Mouse (Mus musculus) embryonic facial prominence, embryonic 15.5 days (tissue): ENCODE data around the gene Notch2. TPM values are rescaled to one million over a fixed set of nuclear protein-coding genes. Genes with fewer than 3 reads are reported as not detected.

Experiments
- ATAC-seq: fragments of 200-750 bp; cut with Nextera tagmentation; 2 replicates; pipeline ENCODE4 v1.8.0; 2017; ENCODE audit warnings: low read depth, moderate TSS enrichment; ENCODE audit not compliant: insufficient number of reproducible peaks, low FRiP score, low TSS enrichment
- H3K27ac ChIP-seq: fragments of 300-500 bp; sonication (generic); replicated peaks from 2 replicates; pipeline ENCODE4 v1.5.1; 2015; ENCODE audit warnings: mild to moderate bottlenecking, inconsistent platforms
- H3K27me3 ChIP-seq: fragments of 300-500 bp; sonication (generic); 2 replicates; pipeline ENCODE4 v1.6.1; 2015; ENCODE audit warnings: inconsistent platforms
- H3K36me3 ChIP-seq: fragments of 300-500 bp; sonication (generic); 2 replicates; pipeline ENCODE4 v1.6.1; 2015; ENCODE audit warnings: mild to moderate bottlenecking, inconsistent platforms
- H3K4me1 ChIP-seq: fragments of 300-500 bp; sonication (generic); 2 replicates; pipeline ENCODE4 v1.6.1; 2015; ENCODE audit warnings: inconsistent platforms
- H3K4me2 ChIP-seq: fragments of 300-500 bp; sonication (generic); replicated peaks from 2 replicates; pipeline ENCODE4 v1.6.1; 2015; ENCODE audit warnings: mild to moderate bottlenecking, inconsistent platforms
- H3K4me3 ChIP-seq: fragments of 300-500 bp; sonication (generic); replicated peaks from 2 replicates; pipeline ENCODE4 v1.5.1; 2015; ENCODE audit warnings: mild to moderate bottlenecking, inconsistent platforms
- H3K9ac ChIP-seq: fragments of 300-500 bp; sonication (generic); 2 replicates; pipeline ENCODE4 v1.6.1; 2015; ENCODE audit warnings: inconsistent platforms
- H3K9me3 ChIP-seq: fragments of 300-500 bp; sonication (generic); replicated peaks from 2 replicates; pipeline ENCODE4 v1.6.1; 2016; ENCODE audit warnings: inconsistent platforms
- WGBS: fragments of 180-500 bp; shearing (Covaris S2); methylation state at CpG from one replicate; pipeline ENCODE4 v1.1.7; 2015; 5-methylcytosine and 5-hydroxymethylcytosine counted together
- polyA plus RNA-seq: library from polyadenylated mRNA; unstranded; fragments of >200 nt; fragmentation: Nextera tagmentation; extraction: Ambion mirVana; gene quantifications from 2 replicates; pipeline ENCODE4 v1.2.1, GENCODE M21; 2015

Gene Notch2
- polyA plus RNA-seq, 1 experiment from 2014 or later, result 31.8 TPM

DNA sequence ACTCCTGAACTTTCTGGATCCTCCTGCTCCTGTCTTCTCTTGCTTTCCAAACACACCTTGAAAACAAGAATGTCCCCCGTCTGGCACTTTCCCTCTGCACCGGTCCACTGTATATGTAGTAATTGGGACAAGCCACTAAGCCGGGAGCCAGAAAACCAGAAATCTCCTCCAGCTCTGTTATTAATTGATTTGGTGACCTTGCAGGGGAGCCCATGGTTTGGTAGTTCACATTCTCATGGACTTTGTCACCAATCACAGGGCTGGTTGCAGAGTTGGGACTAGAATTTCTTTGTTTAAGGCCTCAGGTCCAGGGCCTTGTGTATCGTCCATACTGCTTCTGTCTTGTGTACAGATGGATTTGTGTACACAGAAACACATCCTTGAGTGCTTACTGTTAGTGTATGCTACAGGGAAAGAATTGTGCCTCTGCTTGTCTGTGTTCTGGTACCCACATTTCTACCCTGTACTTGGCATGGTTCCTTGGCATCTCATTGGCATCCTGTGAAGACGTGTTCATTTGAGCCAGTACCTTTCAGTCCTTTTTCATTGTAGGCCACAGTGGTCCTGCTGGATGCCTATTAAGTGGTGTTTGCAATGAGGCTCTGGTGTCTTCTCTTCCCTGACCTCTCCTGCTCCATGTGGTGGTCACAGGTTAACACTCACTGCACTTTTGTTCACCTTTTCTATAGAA lies 3.7 kb downstream of the Notch2 start:
- 58% methylated on average over 5 of the region's 5 CpGs for WGBS
- no peak for ATAC-seq
- H3K27me3 ChIP-seq, result no peaks in the 10 kb centered on the region
- peaks cover 68% of the 10 kb centered on the region for H3K4me1 ChIP-seq
- H3K36me3 ChIP-seq, result no peaks in the 10 kb centered on the region
- no peak overlapping the region for H3K9ac ChIP-seq
- H3K4me3 ChIP-seq, result peak overlapping the region; percentile 8; the same call in 1 of the 2 replicates
- H3K27ac ChIP-seq, result no peak overlapping the region
- no peaks in the 10 kb centered on the region for H3K9me3 ChIP-seq
- H3K4me2 ChIP-seq, result peak overlapping the region; percentile 58

- ATAC-seq, result no peak
- Histone ChIP-seq H3K36me3 (no peaks in the 10 kb centered on the region), H3K9ac (no peak overlapping the region), H3K9me3 (no peaks in the 10 kb centered on the region), H3K27ac (no peak overlapping the region), H3K27me3 (no peaks in the 10 kb centered on the region), H3K4me2 (no peak overlapping the region), H3K4me3 (no peak overlapping the region), H3K4me1 (peaks cover 68% of the 10 kb centered on the region)
- 80% methylated on average over 4 of the region's 4 CpGs for WGBS
Observed at GRCm38 (mm10) chr3:98018187-98018586, 4.9 kb downstream of the Notch2 start.

GRCm38 (mm10) chr3:98020431-98021229 lies 7.3 kb downstream of the Notch2 start:
- 0 out of 2 replicates have a peak overlapping the region, but pooled peaks have one; percentile 17 for H3K27ac ChIP-seq
- WGBS, result 71% methylated on average over 9 of the region's 9 CpGs

DNA sequence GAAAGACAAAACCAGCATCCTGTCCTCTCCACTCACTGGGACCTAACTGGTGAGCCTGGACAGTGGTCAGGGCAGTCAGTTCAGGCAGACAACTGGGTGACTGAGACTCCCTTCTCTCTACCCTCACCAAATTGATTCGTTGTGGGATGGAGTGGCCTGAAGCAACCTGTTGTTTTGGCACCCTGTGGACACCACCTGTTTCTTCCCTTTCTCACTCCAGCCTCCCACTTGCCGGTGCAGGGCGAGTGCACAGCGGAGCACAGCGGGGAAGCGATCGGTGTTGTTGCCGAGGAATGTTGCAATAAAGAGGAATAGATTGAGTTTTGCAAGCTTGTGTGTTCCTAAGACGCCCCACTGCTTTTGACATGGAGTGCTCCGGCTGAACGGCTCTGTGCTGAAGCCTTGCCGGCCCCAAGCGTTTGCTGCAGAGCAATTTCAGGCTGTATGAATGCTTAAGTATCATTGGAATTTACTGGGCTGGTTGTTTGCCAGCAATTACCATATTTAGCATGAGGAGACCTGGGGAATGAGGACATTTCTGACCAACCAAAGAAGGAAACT lies 11.0 kb downstream of the Notch2 start:
- WGBS, result 8% methylated on average over 13 of the region's 13 CpGs
- Histone ChIP-seq H3K4me1 (peaks cover 64% of the 10 kb centered on the region), H3K27ac (peak overlapping the region; percentile 82), H3K36me3 (no peaks in the 10 kb centered on the region), H3K9me3 (no peaks in the 10 kb centered on the region), H3K4me3 (peak overlapping the region; percentile 17; the same call in 1 of the 2 replicates), H3K27me3 (no peaks in the 10 kb centered on the region), H3K9ac (no peak overlapping the region), H3K4me2 (peak overlapping the region; percentile 42)
- peak; percentile 79 for ATAC-seq

More at GRCm38 (mm10) chr3:98020431-98021229, 7.3 kb downstream of the Notch2 start:
- no peak overlapping the region for H3K9ac ChIP-seq
- peaks cover 81% of the 10 kb centered on the region for H3K4me1 ChIP-seq
- ATAC-seq, result no peak
- H3K9me3 ChIP-seq, result no peaks in the 10 kb centered on the region
- no peak overlapping the region for H3K4me3 ChIP-seq
- H3K36me3 ChIP-seq, result no peaks in the 10 kb centered on the region
- no peak overlapping the region for H3K4me2 ChIP-seq
- no peaks in the 10 kb centered on the region for H3K27me3 ChIP-seq

GRCm38 (mm10) chr3:98025521-98025920 lies 12.2 kb downstream of the Notch2 start:
- 42% methylated on average over 14 of the region's 14 CpGs for WGBS
- Histone ChIP-seq H3K4me2 (no peak overlapping the region; the same call in 1 of the 2 replicates), H3K27ac (peak overlapping the region; percentile 82), H3K9me3 (no peaks in the 10 kb centered on the region), H3K27me3 (no peaks in the 10 kb centered on the region), H3K4me1 (peaks cover 61% of the 10 kb centered on the region), H3K9ac (no peak overlapping the region), H3K36me3 (no peaks in the 10 kb centered on the region), H3K4me3 (no peak overlapping the region)
- ATAC-seq, result no peak

- 50% methylated on average over 10 of the region's 10 CpGs for WGBS
- Histone ChIP-seq H3K4me1 (peaks cover 61% of the 10 kb centered on the region), H3K4me2 (no peak overlapping the region), H3K27me3 (no peaks in the 10 kb centered on the region), H3K9me3 (no peaks in the 10 kb centered on the region), H3K9ac (no peak overlapping the region), H3K4me3 (no peak overlapping the region), H3K36me3 (no peaks in the 10 kb centered on the region), H3K27ac (peak overlapping the region; percentile 82)
- 0 out of 2 replicates have a peak, but pooled peaks have one; percentile 65 for ATAC-seq
Observed at GRCm38 (mm10) chr3:98025921-98026880, 12.9 kb downstream of the Notch2 start.

DNA sequence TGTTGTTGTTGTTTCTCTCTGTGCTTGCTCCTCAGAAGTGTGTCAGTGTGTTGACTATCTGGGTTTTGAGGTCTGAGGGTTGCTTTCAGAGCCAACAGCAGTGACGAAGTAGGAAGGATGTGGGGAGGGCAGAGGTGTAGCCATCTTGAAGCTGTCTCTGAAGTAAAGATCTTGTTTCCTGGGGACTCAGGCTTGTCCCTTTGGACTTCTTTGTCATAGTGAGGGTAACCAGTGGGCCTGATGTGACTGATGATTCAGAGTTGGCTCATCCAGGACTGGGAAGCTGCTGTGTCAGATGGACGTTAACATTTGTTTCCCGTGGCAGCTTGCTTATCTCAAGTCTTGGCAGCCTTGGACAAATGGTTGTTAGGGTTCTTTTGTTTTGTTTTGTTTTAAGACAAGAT lies 14.0 kb downstream of the Notch2 start:
- Histone ChIP-seq H3K4me3 (no peak overlapping the region), H3K9me3 (no peaks in the 10 kb centered on the region), H3K27me3 (no peaks in the 10 kb centered on the region), H3K27ac (no peak overlapping the region), H3K36me3 (no peaks in the 10 kb centered on the region), H3K9ac (no peak overlapping the region), H3K4me1 (peaks cover 66% of the 10 kb centered on the region), H3K4me2 (no peak overlapping the region)
- WGBS, result 59% methylated on average over 3 of the region's 3 CpGs
- ATAC-seq, result no peak

DNA sequence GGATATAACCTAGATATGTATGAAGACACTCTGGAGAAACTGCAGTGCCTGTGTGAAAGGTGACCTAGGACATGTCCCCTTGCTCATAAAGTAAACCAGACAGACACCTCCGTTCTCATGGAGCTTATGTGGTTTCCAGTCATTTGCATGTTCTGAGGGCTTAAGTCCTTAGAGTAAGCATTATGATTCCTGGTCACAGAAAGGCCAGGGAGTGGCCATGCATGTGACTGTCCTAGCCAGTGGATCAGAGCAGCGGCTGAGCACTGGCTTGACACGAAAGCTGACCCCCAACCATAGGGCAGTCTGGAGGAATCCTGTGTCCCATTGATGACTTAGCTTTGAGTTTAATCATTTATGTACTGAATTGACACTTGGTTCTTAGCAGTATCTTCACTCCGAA lies 14.7 kb downstream of the Notch2 start:
- no peak for ATAC-seq
- H3K36me3 ChIP-seq, result no peaks in the 10 kb centered on the region
- H3K9ac ChIP-seq, result no peak overlapping the region
- no peaks in the 10 kb centered on the region for H3K27me3 ChIP-seq
- WGBS, result 75% methylated on average over 4 of the region's 4 CpGs
- H3K9me3 ChIP-seq, result no peaks in the 10 kb centered on the region
- no peak overlapping the region for H3K4me3 ChIP-seq
- H3K27ac ChIP-seq, result no peak overlapping the region
- no peak overlapping the region for H3K4me2 ChIP-seq
- peaks cover 70% of the 10 kb centered on the region for H3K4me1 ChIP-seq

- 70% methylated on average over 10 of the region's 10 CpGs for WGBS
- H3K9ac ChIP-seq, result no peak overlapping the region
- no peaks in the 10 kb centered on the region for H3K36me3 ChIP-seq
- no peak overlapping the region for H3K4me3 ChIP-seq
- H3K9me3 ChIP-seq, result no peaks in the 10 kb centered on the region
- H3K27ac ChIP-seq, result peak overlapping the region; percentile 34; the same call in 1 of the 2 replicates
- no peaks in the 10 kb centered on the region for H3K27me3 ChIP-seq
- H3K4me1 ChIP-seq, result peaks cover 72% of the 10 kb centered on the region
- no peak for ATAC-seq
- H3K4me2 ChIP-seq, result no peak overlapping the region
Observed at GRCm38 (mm10) chr3:98028936-98029335, 15.6 kb downstream of the Notch2 start.

- H3K9ac ChIP-seq, result no peak overlapping the region
- 73% methylated on average over 7 of the region's 7 CpGs for WGBS
- ATAC-seq, result no peak
- H3K27me3 ChIP-seq, result no peaks in the 10 kb centered on the region
- H3K4me1 ChIP-seq, result peaks cover 70% of the 10 kb centered on the region
- H3K36me3 ChIP-seq, result no peaks in the 10 kb centered on the region
- H3K4me3 ChIP-seq, result no peak overlapping the region
- no peak overlapping the region for H3K27ac ChIP-seq
- H3K9me3 ChIP-seq, result no peaks in the 10 kb centered on the region
- H3K4me2 ChIP-seq, result no peak overlapping the region
Observed at GRCm38 (mm10) chr3:98031104-98031503, 17.8 kb downstream of the Notch2 start.
